Mouse (Mus musculus): ENCODE data around the gene Zbtb8os.

Gene Zbtb8os

GRCm38 (mm10) chr4:129379805-129380204, 44.3 kb downstream of the Zbtb8os start:
- DNase-seq = no peak

GRCm38 (mm10) chr4:129381148-129381547, 45.7 kb downstream of the Zbtb8os start:
- DNase-seq = no peak

GRCm38 (mm10) chr4:129382029-129382428, 46.5 kb downstream of the Zbtb8os start:
- no peak for DNase-seq

GRCm38 (mm10) chr4:129382488-129382887, 47.0 kb downstream of the Zbtb8os start:
- no peak for DNase-seq

GRCm38 (mm10) chr4:129383586-129383985, 48.1 kb downstream of the Zbtb8os start:
- DNase-seq = no peak

- no peak for DNase-seq
Observed at GRCm38 (mm10) chr4:129384440-129384839, 48.9 kb downstream of the Zbtb8os start.

- no peak for DNase-seq
Observed at GRCm38 (mm10) chr4:129385685-129386084, 50.2 kb downstream of the Zbtb8os start.

- no peak for DNase-seq
Observed at GRCm38 (mm10) chr4:129386269-129386946, 50.9 kb downstream of the Zbtb8os start.

- DNase-seq = no peak
Observed at GRCm38 (mm10) chr4:129386989-129387388, 51.5 kb downstream of the Zbtb8os start.

GRCm38 (mm10) chr4:129388404-129388803, 52.9 kb downstream of the Zbtb8os start:
- no peak for DNase-seq

- no peak for DNase-seq
Observed at GRCm38 (mm10) chr4:129390216-129390743, 54.8 kb downstream of the Zbtb8os start.

- no peak for DNase-seq
Observed at GRCm38 (mm10) chr4:129390936-129391557, 55.6 kb downstream of the Zbtb8os start.

GRCm38 (mm10) chr4:129394089-129394870, 58.8 kb downstream of the Zbtb8os start:
- no peak for DNase-seq

GRCm38 (mm10) chr4:129396960-129397359, 61.5 kb downstream of the Zbtb8os start:
- DNase-seq = no peak

GRCm38 (mm10) chr4:129399813-129400212, 64.3 kb downstream of the Zbtb8os start:
- no peak for DNase-seq
